Mouse (Mus musculus): ENCODE data around the gene Cisd2. TPM values are rescaled to one million over a fixed set of nuclear protein-coding genes. Genes with fewer than 3 reads are reported as not detected.

The Cisd2 gene
- polyA plus RNA-seq, 1 experiment from 2014 or later = 77.0 TPM

DNA sequence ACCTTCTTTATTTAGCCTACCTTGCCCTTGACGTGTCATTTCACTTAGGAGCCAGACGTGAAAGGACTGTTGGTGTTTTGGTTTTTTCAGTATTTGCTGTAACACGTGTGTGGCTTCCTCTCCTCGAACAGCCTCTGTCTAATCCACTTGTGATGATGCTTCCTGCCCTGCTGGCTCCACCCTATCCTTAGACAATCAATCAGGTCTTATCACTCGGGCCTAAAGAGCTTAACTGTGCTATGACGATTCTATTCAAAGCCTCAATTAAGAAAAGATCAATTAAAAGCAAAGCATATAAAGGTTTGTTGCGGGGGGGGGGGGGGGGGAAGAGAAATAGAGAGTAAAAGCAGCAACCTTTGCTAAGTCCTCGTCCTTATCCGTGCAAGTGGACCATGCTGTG, 16.4 kb downstream of the Cisd2 start:
- Histone ChIP-seq H3K9ac (no peak overlapping the region), H3K4me3 (no peak overlapping the region), H3K27me3 (no peaks in the 10 kb centered on the region), H3K27ac (no peak overlapping the region), H3K4me1 (replicated peaks) (peaks cover 10% of the 10 kb centered on the region), H3K9me3 (no peaks in the 10 kb centered on the region), H3K36me3 (peaks cover 34% of the 10 kb centered on the region), H3K4me2 (no peak overlapping the region)
- ATAC-seq (ENCODE audit: low FRiP score) = no peak
- WGBS = 84% methylated on average over 8 of the region's 9 CpGs

DNA sequence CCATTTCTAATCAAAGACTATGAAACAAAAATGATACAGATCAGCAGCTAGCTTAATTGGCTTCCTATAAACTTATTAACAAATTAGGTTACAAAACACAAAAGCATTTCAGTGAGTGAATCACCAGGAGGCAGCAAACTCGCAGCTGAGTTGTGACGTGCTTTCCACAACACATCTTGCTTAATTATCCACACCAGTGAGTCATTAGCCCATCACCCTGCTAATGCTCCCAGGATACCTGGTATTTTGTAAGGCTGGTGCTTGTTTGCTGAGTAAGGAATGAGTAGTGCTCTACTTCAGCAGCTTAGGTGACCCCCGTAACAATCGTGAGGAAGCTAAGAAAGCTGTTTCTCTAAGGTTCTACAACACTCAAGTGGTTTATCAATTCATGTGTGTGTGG, 19.1 kb downstream of the Cisd2 start:
- H3K9me3 ChIP-seq = no peaks in the 10 kb centered on the region
- no peaks in the 10 kb centered on the region for H3K27me3 ChIP-seq
- H3K9ac ChIP-seq = no peak overlapping the region
- WGBS = 75% methylated on average over 4 of the region's 4 CpGs
- peaks cover 24% of the 10 kb centered on the region for H3K36me3 ChIP-seq
- no peak overlapping the region for H3K4me2 ChIP-seq
- H3K27ac ChIP-seq = no peak overlapping the region
- ATAC-seq (ENCODE audit: low FRiP score) = no peak
- H3K4me3 ChIP-seq = no peak overlapping the region
- peaks cover 12% of the 10 kb centered on the region; the same call in 1 of the 2 replicates for H3K4me1 ChIP-seq (replicated peaks)

- H3K36me3 ChIP-seq = peaks cover 19% of the 10 kb centered on the region
- no peaks in the 10 kb centered on the region for H3K9me3 ChIP-seq
- H3K27me3 ChIP-seq = no peaks in the 10 kb centered on the region
- H3K4me3 ChIP-seq = no peak overlapping the region
- H3K27ac ChIP-seq = no peak overlapping the region
- peaks cover 12% of the 10 kb centered on the region; the same call in 1 of the 2 replicates for H3K4me1 ChIP-seq (replicated peaks)
- WGBS = 78% methylated on average over 5 of the region's 5 CpGs
- no peak overlapping the region for H3K9ac ChIP-seq
- no peak overlapping the region for H3K4me2 ChIP-seq
- ATAC-seq (ENCODE audit: low FRiP score) = no peak
Observed at GRCm38 (mm10) chr3:135403856-135404255, 19.9 kb downstream of the Cisd2 start.

DNA sequence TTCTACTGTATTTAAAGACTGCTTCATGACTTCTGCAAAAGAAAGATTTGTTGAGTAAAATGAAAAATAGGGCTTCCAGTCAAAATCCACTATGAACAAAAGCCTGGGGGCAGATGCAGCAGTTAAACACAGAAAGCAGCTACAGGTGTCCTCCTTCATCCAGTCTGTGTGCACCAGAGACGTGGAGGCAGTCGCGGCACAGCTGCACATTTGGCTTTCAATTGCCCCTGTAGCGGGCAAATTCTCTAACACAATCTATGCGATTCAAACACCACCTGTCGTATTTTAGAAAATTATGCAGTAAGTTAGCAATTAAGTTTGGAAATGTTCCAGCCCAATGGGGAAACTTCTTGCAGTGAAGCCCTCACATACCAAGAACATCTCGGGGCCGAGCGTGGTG, 20.5 kb downstream of the Cisd2 start:
- Histone ChIP-seq H3K4me2 (no peak overlapping the region), H3K4me3 (no peak overlapping the region), H3K27ac (no peak overlapping the region), H3K27me3 (no peaks in the 10 kb centered on the region), H3K4me1 (replicated peaks) (peaks cover 12% of the 10 kb centered on the region; the same call in 1 of the 2 replicates), H3K36me3 (peaks cover 16% of the 10 kb centered on the region), H3K9me3 (no peaks in the 10 kb centered on the region), H3K9ac (no peak overlapping the region)
- no peak for ATAC-seq (ENCODE audit: low FRiP score)
- 82% methylated on average over 9 of the region's 9 CpGs for WGBS

- Histone ChIP-seq H3K4me3 (no peak overlapping the region), H3K27me3 (no peaks in the 10 kb centered on the region), H3K4me1 (replicated peaks) (peaks cover 12% of the 10 kb centered on the region; the same call in 1 of the 2 replicates), H3K4me2 (no peak overlapping the region), H3K9ac (no peak overlapping the region), H3K9me3 (no peaks in the 10 kb centered on the region), H3K36me3 (peaks cover 15% of the 10 kb centered on the region), H3K27ac (no peak overlapping the region)
- peak; percentile 74 for ATAC-seq (ENCODE audit: low FRiP score)
- WGBS = 18% methylated on average over 10 of the region's 10 CpGs
Observed at GRCm38 (mm10) chr3:135402201-135402658, 21.5 kb downstream of the Cisd2 start.

- no peak overlapping the region for H3K4me2 ChIP-seq
- H3K4me3 ChIP-seq = no peak overlapping the region
- 0 out of 2 replicates have a peak, but pooled peaks cover 8% of the 10 kb centered on the region for H3K4me1 ChIP-seq (replicated peaks)
- no peak for ATAC-seq (ENCODE audit: low FRiP score)
- H3K27ac ChIP-seq = no peak overlapping the region
- no peaks in the 10 kb centered on the region for H3K27me3 ChIP-seq
- no peak overlapping the region for H3K9ac ChIP-seq
- H3K9me3 ChIP-seq = no peaks in the 10 kb centered on the region
- no peaks in the 10 kb centered on the region for H3K36me3 ChIP-seq
Observed at GRCm38 (mm10) chr3:135397112-135397511, 26.6 kb downstream of the Cisd2 start.

- no peaks in the 10 kb centered on the region for H3K9me3 ChIP-seq
- no peak overlapping the region for H3K4me3 ChIP-seq
- no peak for ATAC-seq (ENCODE audit: low FRiP score)
- H3K27ac ChIP-seq = no peak overlapping the region
- WGBS = 42% methylated on average over 6 of the region's 6 CpGs
- no peaks in the 10 kb centered on the region for H3K27me3 ChIP-seq
- H3K4me1 ChIP-seq (replicated peaks) = 0 out of 2 replicates have a peak, but pooled peaks cover 6% of the 10 kb centered on the region
- no peak overlapping the region for H3K9ac ChIP-seq
- no peak overlapping the region for H3K4me2 ChIP-seq
- H3K36me3 ChIP-seq = no peaks in the 10 kb centered on the region
Observed at GRCm38 (mm10) chr3:135396081-135396480, 27.6 kb downstream of the Cisd2 start.

- no peaks in the 10 kb centered on the region for H3K36me3 ChIP-seq
- no peak for ATAC-seq (ENCODE audit: low FRiP score)
- H3K27ac ChIP-seq = no peak overlapping the region
- H3K4me3 ChIP-seq = no peak overlapping the region
- no peak overlapping the region for H3K9ac ChIP-seq
- no peak overlapping the region for H3K4me2 ChIP-seq
- 84% methylated on average over 5 of the region's 5 CpGs for WGBS
- H3K4me1 ChIP-seq (replicated peaks) = 0 out of 2 replicates have a peak, but pooled peaks cover 3% of the 10 kb centered on the region
- H3K27me3 ChIP-seq = no peaks in the 10 kb centered on the region
- no peaks in the 10 kb centered on the region for H3K9me3 ChIP-seq
Observed at GRCm38 (mm10) chr3:135395085-135395484, 28.6 kb downstream of the Cisd2 start.

GRCm38 (mm10) chr3:135393186-135393585, 30.5 kb downstream of the Cisd2 start:
- Histone ChIP-seq H3K9me3 (no peaks in the 10 kb centered on the region), H3K27ac (no peak overlapping the region), H3K27me3 (no peaks in the 10 kb centered on the region), H3K4me1 (replicated peaks) (no peaks in the 10 kb centered on the region), H3K9ac (no peak overlapping the region), H3K4me3 (no peak overlapping the region), H3K36me3 (no peaks in the 10 kb centered on the region), H3K4me2 (no peak overlapping the region)
- WGBS = 90% methylated on average over 6 of the region's 6 CpGs
- ATAC-seq (ENCODE audit: low FRiP score) = no peak

- no peak for ATAC-seq (ENCODE audit: low FRiP score)
Observed at GRCm38 (mm10) chr3:135379868-135380267, 43.9 kb downstream of the Cisd2 start.

GRCm38 (mm10) chr3:135377445-135377844, 46.3 kb downstream of the Cisd2 start:
- Histone ChIP-seq H3K4me2 (no peak overlapping the region), H3K4me3 (no peak overlapping the region), H3K36me3 (no peaks in the 10 kb centered on the region), H3K27me3 (no peaks in the 10 kb centered on the region), H3K27ac (no peak overlapping the region), H3K9me3 (no peaks in the 10 kb centered on the region), H3K4me1 (replicated peaks) (no peaks in the 10 kb centered on the region), H3K9ac (no peak overlapping the region)
- no peak for ATAC-seq (ENCODE audit: low FRiP score)
- WGBS = 82% methylated on average over 10 of the region's 10 CpGs

More at GRCm38 (mm10) chr3:135379868-135380267, 43.9 kb downstream of the Cisd2 start:
- Histone ChIP-seq H3K27ac (no peak overlapping the region), H3K4me3 (no peak overlapping the region), H3K27me3 (no peaks in the 10 kb centered on the region), H3K36me3 (no peaks in the 10 kb centered on the region), H3K4me2 (no peak overlapping the region), H3K9ac (no peak overlapping the region), H3K4me1 (replicated peaks) (no peaks in the 10 kb centered on the region), H3K9me3 (no peaks in the 10 kb centered on the region)
- 95% methylated on average over 4 of the region's 4 CpGs for WGBS

GRCm38 (mm10) chr3:135375836-135376235, 47.9 kb downstream of the Cisd2 start:
- no peak overlapping the region for H3K4me2 ChIP-seq
- ATAC-seq (ENCODE audit: low FRiP score) = no peak
- no peaks in the 10 kb centered on the region for H3K4me1 ChIP-seq (replicated peaks)
- no peak overlapping the region for H3K4me3 ChIP-seq
- H3K9ac ChIP-seq = no peak overlapping the region
- H3K27me3 ChIP-seq = no peaks in the 10 kb centered on the region
- no peak overlapping the region for H3K27ac ChIP-seq
- WGBS = 81% methylated on average over 3 of the region's 3 CpGs
- no peaks in the 10 kb centered on the region for H3K9me3 ChIP-seq
- H3K36me3 ChIP-seq = no peaks in the 10 kb centered on the region

GRCm38 (mm10) chr3:135357394-135357793, 66.3 kb downstream of the Cisd2 start:
- no peak for ATAC-seq (ENCODE audit: low FRiP score)
- Histone ChIP-seq H3K9ac (no peak overlapping the region), H3K36me3 (no peaks in the 10 kb centered on the region), H3K4me3 (no peak overlapping the region), H3K27ac (no peak overlapping the region), H3K27me3 (no peaks in the 10 kb centered on the region), H3K9me3 (no peaks in the 10 kb centered on the region), H3K4me1 (replicated peaks) (no peaks in the 10 kb centered on the region), H3K4me2 (no peak overlapping the region)
- WGBS = 84% methylated on average over 4 of the region's 4 CpGs

Data from hindbrain, embryonic 13.5 days (tissue).